Mouse (Mus musculus) liver, adult 2 months (tissue): ENCODE results near the gene Akap10.

Experiments used
- CTCF ChIP-seq: fragments of 200-500 bp; IDR thresholded peaks from 2 replicates; pipeline ENCODE4 v1.5.1; 2011; ENCODE audit warnings: low read depth, low read length, control low read depth
- POLR2A ChIP-seq: fragments of 200-500 bp; IDR thresholded peaks from 2 replicates; pipeline ENCODE4 v1.6.1; 2011; ENCODE audit warnings: low read length, control low read depth; ENCODE audit not compliant: insufficient read depth; ENCODE audit errors: extremely low read depth

- TF ChIP-seq CTCF (no peak), POLR2A (no peak)
These were observed 542 bp downstream of the Akap10 start for GRCm38 (mm10) chr11:61929323-61930097.
